Mouse (Mus musculus): ENCODE results near the gene Slc3a2. TPM values are rescaled to one million over a fixed set of nuclear protein-coding genes. Genes with fewer than 3 reads are reported as not detected.

The Slc3a2 gene
- total RNA-seq (2021), result 10 to 100 TPM; 26.7 to 34.6 TPM
- long read RNA-seq, experiment 1, transcript Slc3a2-201 (9 exons, 1,819 nt), result major isoform, 18 of 31 reads
- long read RNA-seq, experiment 1, transcript Slc3a2-202 (10 exons, 2,813 nt), result minor isoform, 12 of 31 reads
- long read RNA-seq, experiment 1, partial matches to known transcripts, result 1 of 31 reads
- long read RNA-seq, experiment 1, other reads (novel, unspliced or antisense), result 0 of 31 reads
- long read RNA-seq, experiment 2, transcript Slc3a2-201 (9 exons, 1,819 nt), result major isoform, 21 of 40 reads
- long read RNA-seq, experiment 2, transcript Slc3a2-202 (10 exons, 2,813 nt), result minor isoform, 18 of 40 reads
- long read RNA-seq, experiment 2, partial matches to known transcripts, result 0 of 40 reads
- long read RNA-seq, experiment 2, other reads (novel, unspliced or antisense), result 1 of 40 reads

DNA sequence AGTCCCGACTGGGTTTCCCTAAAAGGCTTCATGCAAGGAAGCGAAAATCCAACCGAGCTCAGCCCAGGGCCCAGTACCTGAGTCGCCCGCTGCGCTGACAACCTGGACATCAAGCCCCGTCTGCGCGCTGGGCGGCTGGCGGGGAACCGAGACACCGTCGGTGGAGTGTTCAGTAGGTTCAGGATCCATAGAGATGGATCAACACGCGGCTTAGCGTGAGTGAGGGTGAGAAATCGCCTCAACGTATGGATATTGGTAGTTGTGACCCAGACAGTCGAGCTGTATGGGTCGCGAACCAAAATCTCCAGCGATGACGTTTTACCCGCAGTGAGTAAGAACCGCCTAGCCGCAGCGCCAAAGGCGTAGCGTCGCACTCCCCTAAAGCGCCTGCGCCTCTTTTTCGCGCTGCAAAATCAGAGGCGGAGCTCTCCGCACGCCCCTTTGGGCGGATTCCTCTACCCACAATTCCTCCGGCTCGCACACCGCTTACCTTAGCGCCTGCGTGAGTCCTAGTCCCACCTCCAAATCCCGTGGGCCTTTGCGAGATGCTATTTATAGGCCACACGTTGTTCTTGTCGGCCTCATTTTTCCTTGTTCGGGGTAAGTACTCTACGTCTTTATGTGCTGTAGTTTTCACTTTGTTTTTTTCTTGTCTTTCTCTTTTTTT lies at the start of gene Slc3a2:
Gene Slc3a2, minus strand, starts transcription at position 463 of the 667 bp plus-strand sequence.
- DNase-seq, result peak; percentile 96

DNA sequence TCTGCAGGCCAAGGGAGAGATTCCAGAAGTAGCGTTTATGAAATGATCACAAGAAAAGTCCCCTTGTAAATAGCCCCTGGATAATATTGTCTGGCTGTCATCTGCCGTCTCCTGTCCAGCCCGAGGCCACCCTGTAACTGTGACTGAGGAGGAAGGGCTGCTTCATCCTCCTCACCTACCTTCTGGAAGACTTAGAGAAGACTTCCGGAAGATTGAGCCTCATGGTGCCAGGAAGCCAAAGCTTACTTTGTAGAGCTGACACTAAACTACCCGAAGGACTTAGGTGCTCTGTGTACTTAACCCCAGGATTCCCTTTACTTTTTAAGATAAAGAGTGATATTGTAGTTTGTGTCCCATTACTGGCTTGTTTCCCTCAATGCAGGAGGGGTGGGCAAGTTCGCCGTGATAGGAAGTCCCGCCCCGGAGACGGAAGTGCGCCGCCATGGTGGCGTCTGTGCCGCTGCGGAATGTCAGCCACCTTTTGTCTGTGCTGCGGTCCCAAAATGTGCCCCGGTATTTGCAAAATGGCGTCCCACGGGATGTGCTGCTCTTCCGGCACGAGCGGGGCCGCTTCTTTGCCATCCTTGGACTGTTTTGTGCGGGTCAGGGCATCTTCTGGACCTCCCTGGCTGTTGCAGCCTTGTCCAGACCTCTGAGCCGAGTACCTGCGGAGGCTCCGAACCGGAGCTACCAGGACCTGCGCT lies 47.5 kb upstream of the Slc3a2 start, which contains the start of gene Tmem223:
Gene Tmem223, plus strand, starts transcription at position 430 of the 704 bp plus-strand sequence.
- peak; percentile 77 for DNase-seq

DNA sequence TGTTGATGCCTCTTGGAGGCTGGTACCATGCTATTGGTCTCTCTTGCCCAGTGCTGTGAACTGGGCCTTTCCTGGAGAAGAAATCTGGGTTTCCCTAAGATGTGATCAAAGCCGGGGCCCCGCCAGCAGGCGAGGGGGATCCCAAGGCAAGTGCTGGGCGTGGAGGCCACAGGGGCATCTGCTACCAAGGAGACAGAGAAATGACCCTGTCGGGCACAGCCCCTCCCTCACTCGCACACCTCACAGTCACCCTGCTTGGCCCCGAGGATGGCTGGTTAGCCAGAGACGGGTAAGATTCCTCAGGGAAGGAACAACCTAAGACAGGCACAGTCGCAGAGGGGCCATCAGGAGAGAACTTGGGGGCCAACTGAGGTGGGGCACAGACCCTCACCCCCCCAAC lies 42.4 kb upstream of the Slc3a2 start:
- no peak for DNase-seq

GRCm38 (mm10) chr19:8763276-8763675 lies 40.1 kb upstream of the Slc3a2 start:
- DNase-seq, result no peak

DNA sequence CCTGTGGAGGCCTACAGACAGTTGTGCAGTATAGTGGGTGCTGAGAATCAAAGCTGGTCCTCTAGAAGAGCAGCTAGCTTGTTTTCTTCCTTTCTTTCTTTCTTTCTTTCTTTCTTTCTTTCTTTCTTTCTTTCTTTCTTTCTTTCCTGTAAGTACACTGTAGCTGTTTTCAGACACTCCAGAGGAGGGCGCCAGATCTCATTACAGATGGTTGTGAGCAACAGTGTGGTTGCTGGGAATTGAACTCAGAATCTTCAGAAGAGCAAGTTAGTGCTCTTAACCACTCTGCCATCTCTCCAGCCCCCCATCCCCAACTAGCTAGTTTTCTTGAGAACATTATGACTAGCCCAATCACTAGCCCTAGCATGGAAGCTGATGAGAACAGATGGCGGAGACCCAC lies 37.6 kb upstream of the Slc3a2 start:
- no peak for DNase-seq

DNA sequence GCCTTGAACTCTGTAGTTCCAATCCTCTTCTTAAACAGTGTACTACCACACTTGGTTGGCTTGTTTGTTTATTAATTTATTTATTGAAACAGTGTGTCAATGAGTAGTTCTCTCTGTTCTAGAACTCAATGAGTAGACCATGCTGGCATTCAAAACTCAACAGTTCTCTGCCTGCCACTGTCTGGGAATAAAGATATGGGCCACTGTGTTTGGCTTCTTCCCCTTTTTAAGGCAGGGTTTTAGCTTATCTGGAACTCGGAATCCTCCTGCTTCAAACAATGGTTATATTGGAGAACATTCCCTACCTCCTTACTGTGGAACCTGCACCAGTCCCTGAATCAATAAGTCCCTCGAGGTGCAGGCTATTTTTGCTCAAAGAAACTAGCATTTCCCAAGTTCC lies 35.7 kb upstream of the Slc3a2 start:
- no peak for DNase-seq

DNA sequence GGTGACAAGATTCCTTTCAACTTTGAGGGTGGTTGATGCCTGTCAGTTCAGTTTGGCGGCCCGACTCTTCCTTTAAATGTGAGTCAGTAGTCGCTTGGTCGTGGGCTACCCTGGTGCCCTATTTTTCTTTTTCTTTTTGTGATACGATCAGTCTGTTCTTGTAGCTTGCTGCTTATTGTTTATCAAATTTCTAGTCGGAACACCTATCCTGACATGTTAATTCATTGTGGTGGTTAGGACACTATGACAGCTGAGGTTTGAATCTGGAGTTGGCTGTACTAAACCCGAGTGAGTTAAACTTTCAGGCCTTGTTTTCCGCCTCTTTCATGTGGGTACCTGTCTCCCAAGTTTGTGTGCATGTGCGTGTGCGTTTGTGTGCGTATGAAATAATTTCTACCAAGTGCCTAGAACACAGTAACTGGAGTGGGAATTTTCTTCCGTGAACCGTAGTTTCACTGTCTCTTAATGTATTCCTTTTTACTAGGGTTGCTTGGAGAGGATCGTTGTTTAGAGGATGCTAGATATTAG lies 34.4 kb upstream of the Slc3a2 start:
- DNase-seq, result no peak

DNA sequence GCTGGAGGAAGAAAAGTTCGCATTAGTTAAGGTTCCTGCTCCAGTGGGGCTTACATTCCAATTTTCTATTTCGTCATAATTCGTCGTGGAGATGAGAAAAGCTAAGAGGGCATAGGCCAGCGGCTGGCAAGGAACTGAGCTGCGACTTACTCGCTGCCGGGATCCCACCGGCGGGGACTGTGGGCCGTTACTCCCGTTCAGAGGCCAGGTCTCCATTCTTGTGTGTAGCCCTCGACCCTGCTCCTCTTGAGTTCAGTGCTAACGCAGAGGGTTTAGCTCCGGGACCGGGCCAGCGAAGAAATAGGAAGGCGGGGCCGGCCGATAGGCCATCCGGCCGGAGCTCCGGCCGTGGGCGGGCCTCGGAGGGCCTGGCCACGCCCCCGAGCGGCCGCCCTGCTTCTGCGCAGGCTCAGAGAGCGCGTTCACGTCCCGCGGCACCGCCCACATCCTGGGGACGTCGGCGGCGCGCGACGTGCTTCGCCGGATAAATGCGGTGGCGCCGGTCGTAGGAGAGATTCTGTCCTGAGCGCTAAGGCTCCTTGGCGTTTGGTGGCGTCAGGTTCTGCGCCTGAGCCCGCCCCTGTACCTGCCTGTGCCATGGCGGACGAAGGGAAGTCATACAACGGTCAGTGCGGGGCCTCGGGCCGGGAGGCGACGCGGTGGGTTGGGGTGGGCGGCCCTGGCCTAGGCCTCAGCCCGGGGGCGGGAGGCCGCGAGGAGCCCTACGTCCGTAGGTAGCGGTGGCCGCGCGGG lies 33.6 kb upstream of the Slc3a2 start, which contains the start of gene Nxf1:
Gene Nxf1, plus strand, starts transcription at position 439 of the 753 bp plus-strand sequence.
- peak; percentile 93 for DNase-seq

DNA sequence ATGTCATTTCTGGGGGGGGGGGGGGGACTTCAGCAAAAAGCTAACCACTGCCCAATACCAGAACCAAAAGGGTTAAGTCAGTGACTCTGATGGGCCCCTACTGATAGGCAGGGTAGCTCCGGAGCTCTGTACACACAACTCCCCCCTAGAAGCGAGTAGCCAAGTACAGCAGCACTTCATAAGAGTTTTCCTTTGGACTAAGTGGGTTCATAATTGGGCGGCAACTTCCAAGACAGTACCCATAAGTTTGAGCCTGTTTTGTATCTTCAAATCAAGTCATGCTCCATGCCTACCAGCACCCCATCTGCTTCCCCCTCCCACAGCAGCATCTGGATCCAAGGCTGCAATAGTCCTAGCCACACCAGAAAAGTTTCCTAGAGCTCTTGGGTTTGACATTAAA lies 32.5 kb upstream of the Slc3a2 start:
- no peak for DNase-seq

GRCm38 (mm10) chr19:8747368-8747767 lies 24.2 kb upstream of the Slc3a2 start:
- no peak for DNase-seq

DNA sequence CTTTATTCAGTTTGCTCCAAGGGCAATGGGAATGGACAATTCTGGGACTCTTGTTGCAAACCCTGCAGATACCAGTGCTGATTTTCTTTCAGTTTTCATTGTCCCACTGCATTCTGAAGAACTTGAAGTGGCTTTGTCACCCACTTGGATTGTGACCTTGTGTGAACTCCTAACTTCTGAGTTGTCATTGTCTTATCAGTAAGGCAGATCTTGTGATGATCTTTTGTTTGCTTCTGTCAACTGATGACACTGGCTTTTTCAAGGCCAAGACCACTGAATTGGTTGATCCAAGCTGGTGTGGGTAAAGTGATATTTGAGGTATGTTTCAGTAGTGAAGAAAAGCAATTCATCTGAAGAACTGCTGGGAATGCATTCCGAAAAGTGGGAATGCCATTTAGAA lies 22.2 kb upstream of the Slc3a2 start:
- no peak for DNase-seq

DNA sequence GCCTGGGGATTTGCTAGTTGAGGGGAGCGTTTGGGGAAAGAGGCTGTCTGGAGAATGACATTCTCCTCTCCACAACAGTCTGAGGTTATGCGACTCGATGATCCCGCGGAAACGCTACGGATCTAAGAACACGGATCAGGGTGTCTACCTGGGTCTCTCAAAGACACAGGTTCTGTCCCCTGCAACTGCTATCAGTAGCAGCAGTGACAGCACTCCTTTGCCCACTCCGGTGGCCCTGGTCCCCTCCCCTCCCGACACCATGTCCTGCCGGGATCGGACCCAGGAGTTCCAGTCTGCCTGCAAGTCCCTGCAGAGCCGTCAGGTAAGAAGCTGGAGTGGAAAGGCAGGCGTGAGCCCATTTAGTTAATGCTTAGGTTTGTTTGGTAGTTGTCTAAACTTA lies 19.0 kb upstream of the Slc3a2 start:
- no peak for DNase-seq

DNA sequence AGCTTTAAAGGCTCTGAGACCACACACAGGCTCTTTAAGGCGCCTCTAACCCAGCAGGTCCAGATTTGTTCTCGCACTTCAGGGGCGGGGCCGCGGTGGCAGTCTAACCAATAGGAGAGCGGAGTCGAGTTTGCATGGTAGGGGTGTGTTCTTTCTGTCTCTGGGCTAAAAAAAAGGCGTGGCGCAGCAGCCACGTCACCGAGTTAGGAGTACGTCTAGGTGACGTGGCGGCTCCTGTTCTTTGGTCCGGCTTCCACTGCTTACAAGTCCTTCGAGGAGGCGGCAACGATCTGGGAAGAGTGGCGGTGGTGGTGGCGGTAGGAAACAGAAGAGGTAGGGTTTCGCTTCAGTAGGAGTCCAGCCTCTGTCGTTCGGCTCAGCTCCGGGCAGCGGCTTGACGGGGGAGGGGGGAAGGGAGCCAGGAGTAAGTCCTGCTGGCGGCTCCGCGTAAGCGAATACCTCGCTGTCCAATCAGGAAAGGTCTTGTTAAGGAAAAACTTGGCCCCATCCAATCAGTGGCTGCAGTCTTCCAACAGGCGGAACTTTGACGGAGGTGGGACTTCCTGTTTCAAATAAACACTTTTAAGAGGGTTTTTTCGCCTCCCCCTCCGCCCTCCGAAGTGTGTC lies 18.2 kb upstream of the Slc3a2 start, which contains the start of gene Stx5a:
Gene Stx5a, plus strand, starts transcription at position 171 of the 627 bp plus-strand sequence.
- peak; percentile 95 for DNase-seq

DNA sequence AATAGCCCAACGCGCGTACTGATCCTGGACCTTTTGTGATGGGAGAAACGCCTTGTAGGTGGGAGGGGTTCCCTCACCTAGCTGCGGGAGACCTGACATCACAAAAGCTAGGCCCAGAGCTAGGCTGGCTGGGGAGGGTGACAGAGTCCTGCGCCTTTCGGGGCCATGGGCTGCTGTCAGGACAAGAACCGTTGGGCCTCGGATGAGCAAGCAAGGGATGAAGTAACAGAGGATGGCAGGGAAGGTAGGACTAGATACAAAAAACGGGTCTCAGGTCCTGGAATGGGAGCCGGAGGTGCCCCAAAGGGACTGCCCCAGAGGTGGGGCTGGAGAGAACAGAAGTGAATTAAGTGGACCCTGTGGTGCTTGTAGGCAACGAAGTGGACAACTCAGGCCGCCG lies 17.4 kb upstream of the Slc3a2 start, which contains the start of gene 1700092M07Rik:
Gene 1700092M07Rik, plus strand, starts transcription at position 116 of the 400 bp plus-strand sequence.
- DNase-seq, result no peak

- DNase-seq, result no peak
Measured at GRCm38 (mm10) chr19:8739646-8740045, 16.5 kb upstream of the Slc3a2 start.

GRCm38 (mm10) chr19:8738911-8739310 lies 15.7 kb upstream of the Slc3a2 start:
- DNase-seq, result no peak

GRCm38 (mm10) chr19:8736160-8736467 lies 12.9 kb upstream of the Slc3a2 start:
- DNase-seq, result no peak

DNA sequence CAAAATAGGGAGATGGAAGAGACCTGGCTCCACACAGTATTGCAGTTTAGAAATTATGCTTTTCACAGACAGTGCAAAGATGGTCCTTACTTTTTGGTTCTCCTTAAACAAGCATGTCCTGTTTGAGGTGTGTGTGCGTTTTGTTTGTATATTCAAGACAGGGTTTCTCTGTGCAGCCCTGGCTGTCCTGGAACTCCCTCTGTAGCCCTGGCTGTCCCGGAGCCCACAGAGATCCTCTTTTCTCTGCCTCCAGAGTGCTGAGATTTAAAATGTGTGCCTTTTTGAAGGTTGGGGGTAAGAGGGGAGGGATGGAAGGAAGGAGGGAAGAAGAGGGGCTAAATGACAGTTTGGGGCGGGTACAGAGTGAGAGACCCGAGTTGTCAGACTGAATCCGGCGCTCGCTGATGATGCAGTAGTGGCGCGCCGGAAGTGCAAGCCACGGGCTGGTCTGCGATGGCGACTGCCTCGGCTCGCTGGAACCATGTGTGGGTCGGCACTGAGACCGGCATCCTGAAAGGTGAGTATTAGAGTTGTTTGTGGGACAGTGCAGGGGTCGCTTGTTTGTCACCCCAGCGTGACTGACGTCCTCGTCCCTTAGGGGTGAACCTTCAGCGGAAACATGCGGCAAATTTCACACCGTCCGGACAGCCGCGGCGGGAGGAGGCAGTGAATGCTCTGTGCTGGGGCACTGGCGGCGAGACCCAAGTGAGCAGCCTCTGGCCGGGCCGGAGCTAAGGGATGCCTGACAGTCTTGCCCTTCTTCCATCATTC lies 12.4 kb upstream of the Slc3a2 start, which contains the start of gene Wdr74:
Gene Wdr74, plus strand, starts transcription at position 439 of the 771 bp plus-strand sequence.
- DNase-seq, result peak; percentile 87

DNA sequence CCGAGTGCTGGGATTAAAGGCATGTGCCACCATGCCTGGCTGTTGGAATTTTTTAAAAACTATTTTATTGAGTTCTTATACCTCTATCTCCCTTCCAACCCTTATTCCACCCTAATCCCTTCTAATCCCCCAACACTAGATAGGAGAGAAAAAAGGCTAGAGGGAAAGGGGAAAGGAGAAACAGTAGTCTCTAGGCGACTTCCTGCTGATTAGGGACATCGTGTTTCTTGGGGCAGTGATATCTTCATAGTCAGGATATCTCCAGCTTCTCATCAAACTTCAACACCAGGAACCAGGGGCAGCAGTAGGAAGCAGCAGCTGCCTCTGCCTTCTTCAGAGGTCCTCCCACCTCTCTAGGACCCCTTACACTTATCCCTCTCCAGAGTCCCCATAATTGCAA lies 11.2 kb upstream of the Slc3a2 start:
- no peak for DNase-seq

All from gastrocnemius, postnatal 25 days (tissue).